Mouse (Mus musculus) embryonic fibroblast, embryonic 13.5 days (primary cell): Measurements from ENCODE around the gene Polr2c. TPM values are rescaled to one million over a fixed set of nuclear protein-coding genes. Genes with fewer than 3 reads are reported as not detected.

Experiments used
- H3K27ac ChIP-seq: 2 replicates; pipeline ENCODE4 v1.5.1; 2012; ENCODE audit warnings: low read length, control low read depth, inconsistent platforms; ENCODE audit not compliant: insufficient read depth
- H3K4me1 ChIP-seq: 2 replicates; pipeline ENCODE4 v1.6.1; 2011; ENCODE audit warnings: low read length; ENCODE audit not compliant: control insufficient read depth, insufficient read depth
- H3K4me3 ChIP-seq: 2 replicates; pipeline ENCODE4 v1.5.1; 2011; ENCODE audit warnings: mild to moderate bottlenecking, control low read depth, low read length; ENCODE audit not compliant: insufficient read depth
- CTCF ChIP-seq: IDR thresholded peaks from 2 replicates; pipeline ENCODE4 v1.5.1; 2011; ENCODE audit warnings: mild to moderate bottlenecking, control low read depth, low read length, moderate library complexity, borderline replicate concordance; ENCODE audit not compliant: insufficient read depth
- POLR2A ChIP-seq: IDR thresholded peaks from 2 replicates; pipeline ENCODE4 v1.6.1; 2011; ENCODE audit warnings: low read depth, mild to moderate bottlenecking, control low read depth, low read length, moderate library complexity
- polyA plus RNA-seq: library from polyadenylated mRNA; stranded (reverse); fragments of >200 nt; gene quantifications from 2 replicates; pipeline ENCODE4 v1.2.4, GENCODE M21; 2011; ENCODE audit warnings: low read depth; ENCODE audit not compliant: missing spikeins, insufficient read length

Gene Polr2c
- polyA plus RNA-seq, result 84.6 and 92.0 TPM in 2 replicates

GRCm38 (mm10) chr8:94857346-94858173 lies at the start of gene Polr2c:
TSS of gene Polr2c (plus strand) at chr8:94857450.
- TF ChIP-seq POLR2A (peak; percentile 77), CTCF (peak; percentile 60)
- no peak within 1 kb of the TSS for H3K27ac ChIP-seq

GRCm38 (mm10) chr8:94807506-94807905 lies 49.7 kb upstream of the Polr2c start:
- Histone ChIP-seq H3K27ac (no peak overlapping the region), H3K4me3 (no peak overlapping the region), H3K4me1 (peaks cover under 1% of the 10 kb centered on the region; the same call in 1 of the 2 replicates)
- TF ChIP-seq POLR2A, result no peak
- TF ChIP-seq CTCF, result no peak

More at GRCm38 (mm10) chr8:94857346-94858173, at the start of gene Polr2c:
- Histone ChIP-seq H3K4me3 (peak within 1 kb of the TSS; percentile 90), H3K4me1 (0 out of 2 replicates have a peak, but pooled peaks cover 3% of the 10 kb centered on the region)

- Histone ChIP-seq H3K4me3 (no peak overlapping the region), H3K4me1 (no peaks in the 10 kb centered on the region; the same call in 1 of the 2 replicates), H3K27ac (no peak overlapping the region)
- TF ChIP-seq POLR2A (no peak), CTCF (no peak)
These were observed 48.9 kb upstream of the Polr2c start for GRCm38 (mm10) chr8:94808372-94808771.

GRCm38 (mm10) chr8:94810153-94810552 lies 47.1 kb upstream of the Polr2c start, which contains the start of gene Ccl17:
TSS of gene Ccl17 (plus strand) at chr8:94810453.
- Histone ChIP-seq H3K27ac (no peak within 1 kb of the TSS), H3K4me3 (no peak within 1 kb of the TSS), H3K4me1 (no peaks in the 10 kb centered on the region; the same call in 1 of the 2 replicates)
- TF ChIP-seq CTCF (no peak), POLR2A (no peak)

GRCm38 (mm10) chr8:94810855-94811254 lies 46.4 kb upstream of the Polr2c start:
- TF ChIP-seq POLR2A (no peak), CTCF (no peak)
- no peaks in the 10 kb centered on the region; the same call in 1 of the 2 replicates for H3K4me1 ChIP-seq
- no peak overlapping the region for H3K27ac ChIP-seq
- H3K4me3 ChIP-seq, result no peak overlapping the region

- H3K27ac ChIP-seq, result no peak overlapping the region
- no peak overlapping the region for H3K4me3 ChIP-seq
- H3K4me1 ChIP-seq, result no peaks in the 10 kb centered on the region; the same call in 1 of the 2 replicates
- TF ChIP-seq POLR2A (no peak), CTCF (no peak)
These were observed 45.6 kb upstream of the Polr2c start for GRCm38 (mm10) chr8:94811654-94812053.

GRCm38 (mm10) chr8:94812645-94813098 lies 44.6 kb upstream of the Polr2c start:
- TF ChIP-seq POLR2A (no peak), CTCF (no peak)
- Histone ChIP-seq H3K4me3 (no peak overlapping the region), H3K4me1 (no peaks in the 10 kb centered on the region; the same call in 1 of the 2 replicates), H3K27ac (no peak overlapping the region)

- TF ChIP-seq CTCF (no peak), POLR2A (no peak)
- no peaks in the 10 kb centered on the region; the same call in 1 of the 2 replicates for H3K4me1 ChIP-seq
These were observed 42.7 kb upstream of the Polr2c start for GRCm38 (mm10) chr8:94814556-94814955.

GRCm38 (mm10) chr8:94817933-94818332 lies 39.3 kb upstream of the Polr2c start:
- Histone ChIP-seq H3K27ac (no peak overlapping the region), H3K4me1 (no peaks in the 10 kb centered on the region), H3K4me3 (no peak overlapping the region)
- TF ChIP-seq CTCF (no peak), POLR2A (no peak)

More at GRCm38 (mm10) chr8:94814556-94814955, 42.7 kb upstream of the Polr2c start:
- H3K27ac ChIP-seq, result no peak overlapping the region
- H3K4me3 ChIP-seq, result no peak overlapping the region

- no peak for TF ChIP-seq POLR2A
- TF ChIP-seq CTCF, result no peak
- H3K4me1 ChIP-seq, result no peaks in the 10 kb centered on the region
- H3K27ac ChIP-seq, result no peak overlapping the region
- no peak overlapping the region for H3K4me3 ChIP-seq
These were observed 37.5 kb upstream of the Polr2c start for GRCm38 (mm10) chr8:94819671-94820179.
